Mouse (Mus musculus) naive thymus-derived CD4-positive, alpha-beta T cell, adult 5 months (primary cell): ENCODE measurements around the gene Slc39a9. TPM values are rescaled to one million over a fixed set of nuclear protein-coding genes. Genes with fewer than 3 reads are reported as not detected.

Experiments used
- polyA plus RNA-seq: library from polyadenylated mRNA; unstranded; fragments of 100-300 nt; shearing (Covaris generic); gene quantifications from one replicate; pipeline ENCODE4 v1.2.1, GENCODE M21; 2017

The Slc39a9 gene
- polyA plus RNA-seq, result 19.2 TPM

DNA sequence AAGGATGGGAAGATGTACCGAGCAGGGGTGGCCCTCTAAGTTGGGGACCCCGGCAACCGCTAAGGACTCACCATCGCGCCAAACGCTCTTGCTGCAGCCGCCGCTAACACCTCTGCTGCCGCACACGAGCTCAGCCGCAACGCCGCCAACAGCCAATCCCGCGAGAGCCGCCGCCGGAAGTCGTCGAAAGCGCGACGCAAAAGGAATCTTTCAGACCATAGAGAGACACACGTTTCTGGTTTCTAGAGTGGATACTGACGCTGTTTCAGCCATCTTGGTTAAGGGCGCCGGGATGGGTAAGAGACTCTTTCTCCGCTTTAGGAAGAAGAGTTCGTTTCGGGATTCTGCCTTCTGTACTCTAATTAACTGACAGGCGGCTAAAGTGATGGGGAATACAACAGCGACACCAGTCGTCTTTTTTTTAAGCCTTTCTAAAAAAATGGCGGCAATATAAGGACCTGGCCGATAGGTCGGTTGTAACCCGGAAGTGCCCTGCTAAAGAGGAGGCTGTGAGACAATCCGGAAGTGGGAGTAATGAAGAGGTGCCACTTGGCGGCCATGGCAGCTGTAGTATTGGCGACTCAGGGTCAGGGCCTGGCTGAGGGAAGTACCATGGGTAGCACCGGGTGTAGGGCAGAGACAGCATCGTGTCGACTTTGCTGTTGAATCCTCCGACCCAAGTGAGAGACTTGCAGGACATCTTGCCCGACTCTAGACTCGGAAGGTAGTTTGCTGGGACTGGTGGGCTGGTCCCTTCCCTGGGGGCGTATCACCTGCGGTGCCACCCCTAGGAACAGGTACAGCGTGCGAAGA lies at the start of gene Slc39a9, which contains the start of gene Erh:
Gene Slc39a9, plus strand, starts transcription at position 191 of the 813 bp plus-strand sequence.
Gene Erh, minus strand, starts transcription at position 649 of the 813 bp plus-strand sequence.

DNA sequence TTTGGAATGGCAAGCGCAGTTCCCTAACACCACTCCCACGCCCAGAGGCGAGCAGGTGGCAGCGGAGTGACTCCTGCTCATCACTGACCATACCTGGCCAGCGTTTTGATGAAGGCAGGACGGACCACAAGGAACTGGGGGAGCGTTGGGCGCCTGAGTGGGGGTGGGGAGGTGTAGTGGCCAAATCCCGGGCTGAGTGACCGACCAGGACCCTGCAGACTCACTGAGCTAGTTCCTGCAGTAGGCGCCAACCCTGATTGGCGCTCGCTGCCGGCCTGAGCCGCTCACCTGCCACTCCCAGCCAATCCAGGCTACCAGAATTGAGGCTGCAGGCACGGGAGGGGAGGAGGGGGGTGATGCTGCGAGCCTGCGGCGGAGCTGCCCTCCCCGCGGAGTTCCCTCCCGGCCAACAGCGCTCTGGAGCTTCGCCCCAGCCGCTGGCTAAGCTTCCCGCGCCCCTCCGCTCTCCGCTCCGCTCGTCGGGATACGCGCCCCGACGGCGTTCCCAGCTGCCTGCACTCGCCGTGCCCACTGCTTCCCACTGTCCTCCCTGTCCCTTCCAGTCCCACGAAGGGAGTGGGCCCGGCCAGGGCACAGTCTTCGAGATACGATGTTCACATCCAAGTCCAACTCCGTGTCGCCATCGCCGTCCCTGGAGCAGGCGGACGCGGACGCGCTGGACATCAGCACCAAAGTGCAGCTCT lies 48.7 kb downstream of the Slc39a9 start, which contains the start of gene Plekhd1:
Gene Plekhd1, plus strand, starts transcription at position 323 of the 704 bp plus-strand sequence.

Other genes starting within 250 kb of the Slc39a9 start
- 66.6 TPM for gene Dcaf5, start 207.3 kb upstream of the Slc39a9 start, polyA plus RNA-seq
- 48.1 TPM for gene Exd2, start 180.8 kb upstream of the Slc39a9 start, polyA plus RNA-seq
- gene Galnt16, start 125.6 kb upstream of the Slc39a9 start, polyA plus RNA-seq, result 0.55 TPM
- 51.7 TPM for gene Erh, start 458 bp downstream of the Slc39a9 start, polyA plus RNA-seq
- not detected for gene Plekhd1, start 48.7 kb downstream of the Slc39a9 start, polyA plus RNA-seq
- gene Ccdc177, start 116.8 kb downstream of the Slc39a9 start, polyA plus RNA-seq, result not detected
- 157 TPM for gene Susd6, start 146.6 kb downstream of the Slc39a9 start, polyA plus RNA-seq